Mouse (Mus musculus) CD4-positive helper T cell, adult 2 months (primary cell): ENCODE measurements around the gene Gm13288.
"Not testable (repeated sequence)": the region's sequence is repeated elsewhere in the genome, so short reads cannot be mapped to it uniquely, and the experiment has no call there.

Experiments
- DNase-seq: peaks from one replicate; pipeline ENCODE4 v3.0.0-alpha.2; 2012; ENCODE audit warnings: low read depth, missing footprints, low spot score

Gene Gm13288

DNA sequence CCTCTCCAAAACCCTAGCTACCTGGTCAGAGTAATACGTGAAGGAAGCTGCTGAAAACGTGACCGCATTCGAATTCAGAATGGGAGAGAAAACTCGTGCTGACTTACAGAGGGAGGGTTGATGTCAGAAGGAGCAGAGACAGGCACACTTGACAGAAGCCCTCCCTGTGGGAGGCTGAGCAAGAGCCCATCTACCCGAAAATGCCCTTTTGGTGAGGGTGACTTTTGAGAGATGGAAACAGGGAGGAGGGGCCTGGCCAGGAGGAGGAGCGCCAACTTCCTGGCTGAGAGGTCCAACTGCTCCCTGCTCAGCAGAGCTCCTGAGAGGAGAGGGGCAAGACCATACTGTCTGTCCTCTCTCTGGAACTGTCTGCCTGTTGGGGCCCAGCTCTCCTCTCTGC, 6.0 kb upstream of the Gm13288 start, which contains the start of gene Gm13285:
Gene Gm13285 (plus strand): TSS at position 301 of the 400 bp plus-strand sequence.
- not testable (repeated sequence) for DNase-seq

DNA sequence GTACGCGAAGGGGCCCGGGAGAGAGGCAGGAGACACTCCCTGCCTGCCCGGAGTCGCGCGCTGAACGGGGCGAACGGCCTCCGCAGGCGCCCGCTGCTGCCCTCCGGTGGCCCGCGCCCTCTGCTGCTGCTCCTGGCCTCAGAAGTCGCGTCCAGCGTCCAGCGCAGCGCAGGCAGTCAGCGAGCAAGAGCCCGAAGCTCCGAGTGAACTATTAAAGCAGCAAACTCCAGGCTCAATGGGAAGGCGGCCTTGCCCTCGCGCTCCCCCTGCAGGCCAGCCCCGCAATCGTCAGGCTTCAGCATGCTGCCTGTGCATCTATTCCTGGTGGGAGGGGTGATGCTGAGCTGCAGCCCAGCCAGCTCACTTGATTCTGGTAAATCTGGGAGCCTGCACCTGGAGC, 2.4 kb upstream of the Gm13288 start, which contains the start of gene Gm13287:
Gene Gm13287 (plus strand): TSS at position 301 of the 400 bp plus-strand sequence.
- not testable (repeated sequence) for DNase-seq

DNA sequence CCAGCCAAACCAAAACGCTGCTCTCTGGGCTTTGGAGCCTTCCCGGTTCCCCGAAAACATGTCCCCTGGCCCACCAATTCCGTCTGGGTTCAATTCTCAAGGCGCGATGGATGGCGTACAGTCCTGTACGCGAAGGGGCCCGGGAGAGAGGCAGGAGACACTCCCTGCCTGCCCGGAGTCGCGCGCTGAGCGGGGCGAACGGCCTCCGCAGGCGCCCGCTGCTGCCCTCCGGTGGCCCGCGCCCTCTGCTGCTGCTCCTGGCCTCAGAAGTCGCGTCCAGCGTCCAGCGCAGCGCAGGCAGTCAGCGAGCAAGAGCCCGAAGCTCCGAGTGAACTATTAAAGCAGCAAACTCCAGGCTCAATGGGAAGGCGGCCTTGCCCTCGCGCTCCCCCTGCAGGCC, 430 bp downstream of the Gm13288 start:
- DNase-seq, result not testable (repeated sequence)

- DNase-seq, result no peak
Measured at GRCm38 (mm10) chr4:88815928-88816327, 10.6 kb downstream of the Gm13288 start, which contains the start of gene Ifna7. Ifna7 (plus strand) TSS chr4:88816228.

DNA sequence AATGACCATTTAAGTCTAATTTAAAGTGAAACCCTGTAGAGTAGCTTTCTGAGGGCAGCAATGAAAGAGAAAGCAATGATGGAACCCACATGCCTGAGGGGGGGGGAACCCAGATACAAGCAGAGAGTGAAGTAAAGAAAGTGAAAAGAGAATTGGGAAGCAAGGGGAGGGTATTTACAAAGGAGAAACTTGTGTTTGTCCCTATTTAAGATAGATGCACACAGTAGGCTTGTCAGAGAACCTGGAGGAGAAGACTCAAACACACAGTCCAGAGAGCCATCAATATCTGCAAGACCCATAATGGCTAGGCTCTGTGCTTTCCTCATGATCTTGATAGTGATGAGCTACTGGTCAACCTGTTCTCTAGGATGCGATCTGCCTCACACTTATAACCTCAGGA, 14.3 kb downstream of the Gm13288 start, which contains the start of gene Ifna11:
Gene Ifna11 (plus strand): TSS at position 301 of the 400 bp plus-strand sequence.
- DNase-seq, result no peak

DNA sequence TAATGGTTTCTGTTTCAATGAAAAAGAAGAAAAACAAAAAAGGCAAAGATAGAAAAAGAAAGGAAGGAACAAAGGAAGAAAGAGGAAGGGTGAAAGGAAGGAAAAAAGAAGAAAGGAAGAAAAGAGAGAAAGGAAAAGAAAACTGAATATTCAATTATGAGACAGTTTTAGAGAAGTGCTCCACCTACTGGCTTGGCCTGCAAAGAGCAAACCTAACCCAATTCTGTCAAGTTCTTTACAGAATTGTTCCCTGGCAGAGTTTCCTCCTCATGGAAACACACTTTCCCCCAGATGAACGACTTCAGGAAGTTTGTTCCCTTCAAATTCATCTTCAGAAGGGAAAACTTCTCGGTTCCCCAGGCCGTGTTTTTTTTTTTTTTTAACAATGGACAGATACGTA, 17.7 kb downstream of the Gm13288 start:
- peak; percentile 29 for DNase-seq

- DNase-seq, result not testable (repeated sequence)
Measured at GRCm38 (mm10) chr4:88827116-88827515, 21.8 kb downstream of the Gm13288 start, which contains the start of gene Ifna6. Ifna6 (plus strand) TSS chr4:88827416.

GRCm38 (mm10) chr4:88830523-88830922, 25.2 kb downstream of the Gm13288 start:
- peak; percentile 37 for DNase-seq

DNA sequence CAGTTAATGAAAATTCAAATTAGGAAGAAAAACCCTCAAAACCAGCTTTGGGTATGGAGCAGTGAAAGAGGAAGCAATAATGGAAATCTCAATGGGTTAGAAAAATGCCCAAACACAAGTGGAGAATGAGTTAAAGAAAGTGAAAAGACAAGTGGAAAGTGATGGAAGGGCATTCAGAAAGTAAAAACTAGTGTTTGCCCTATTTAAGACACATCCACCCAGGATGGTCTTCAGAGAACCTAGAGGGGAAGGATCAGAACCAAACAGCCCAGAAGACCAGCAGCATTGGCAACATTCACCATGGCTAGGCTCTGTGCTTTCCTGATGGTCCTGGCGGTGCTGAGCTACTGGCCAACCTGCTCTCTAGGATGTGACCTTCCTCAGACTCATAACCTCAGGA, 29.9 kb downstream of the Gm13288 start, which contains the start of gene Ifna5:
Gene Ifna5 (plus strand): TSS at position 301 of the 400 bp plus-strand sequence.
- not testable (repeated sequence) for DNase-seq

DNA sequence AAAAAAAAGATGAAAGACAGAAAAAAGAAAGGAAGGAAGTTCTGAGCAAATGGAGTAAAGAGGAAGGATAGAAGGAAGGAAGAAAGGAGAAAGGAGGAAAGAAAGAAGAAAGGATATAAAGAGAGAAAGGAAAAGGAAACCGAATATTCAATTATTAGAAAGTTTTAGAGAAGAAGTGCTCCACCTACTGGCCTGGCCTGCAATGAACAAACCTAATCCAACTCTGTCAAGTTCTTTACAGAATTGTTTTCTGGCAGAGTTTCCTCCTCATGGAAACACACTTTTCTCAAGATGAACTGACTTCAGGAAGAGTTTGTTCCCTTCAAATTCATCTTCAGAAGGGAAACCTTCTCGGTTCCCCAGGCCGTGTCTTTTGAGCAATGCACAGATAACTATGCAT, 33.5 kb downstream of the Gm13288 start:
- peak; percentile 18 for DNase-seq

DNA sequence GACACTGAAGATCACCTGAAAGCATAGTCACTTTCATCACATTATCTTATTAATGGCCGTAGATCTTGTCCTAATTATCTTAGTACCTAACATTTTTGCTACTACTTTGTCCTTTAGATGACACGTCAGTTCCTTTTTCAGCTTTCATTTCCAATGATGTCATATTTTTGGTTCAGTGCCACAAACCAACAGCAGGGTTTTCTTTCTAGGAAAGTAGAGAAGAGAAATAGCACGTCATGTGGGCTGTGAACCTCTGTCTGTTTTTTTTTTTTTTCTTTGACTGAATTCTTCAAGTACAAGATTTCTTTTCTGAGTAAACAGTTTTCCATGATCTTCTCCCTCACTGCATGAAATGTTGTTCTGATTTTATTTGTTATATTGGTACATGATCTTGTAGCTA, 34.7 kb downstream of the Gm13288 start:
- no peak for DNase-seq

GRCm38 (mm10) chr4:88841438-88841911, 36.1 kb downstream of the Gm13288 start, which contains the start of gene Ifna4:
Ifna4 (plus strand) TSS chr4:88841861.
- DNase-seq, result no peak

GRCm38 (mm10) chr4:88845334-88845733, 40.0 kb downstream of the Gm13288 start:
- peak; percentile 30 for DNase-seq

DNA sequence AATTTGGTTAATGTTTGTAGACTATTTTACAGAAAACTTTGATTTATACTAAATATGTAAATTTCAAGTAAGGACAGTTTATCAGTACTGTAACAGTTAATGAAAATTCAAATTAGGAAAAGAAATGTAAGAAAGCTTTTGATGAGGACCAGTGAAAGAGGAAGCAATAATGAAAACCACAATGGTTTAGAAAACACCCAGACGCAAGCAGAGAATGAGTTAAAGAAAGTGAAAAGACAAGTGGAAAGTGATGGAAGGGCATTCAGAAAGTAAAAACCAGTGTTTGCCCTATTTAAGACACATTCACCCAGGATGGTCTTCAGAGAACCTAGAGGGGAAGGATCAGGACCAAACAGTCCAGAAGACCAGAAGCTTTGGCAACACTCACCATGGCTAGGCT, 44.4 kb downstream of the Gm13288 start, which contains the start of gene Ifna1:
Gene Ifna1 (plus strand): TSS at position 390 of the 400 bp plus-strand sequence.
- no peak for DNase-seq

DNA sequence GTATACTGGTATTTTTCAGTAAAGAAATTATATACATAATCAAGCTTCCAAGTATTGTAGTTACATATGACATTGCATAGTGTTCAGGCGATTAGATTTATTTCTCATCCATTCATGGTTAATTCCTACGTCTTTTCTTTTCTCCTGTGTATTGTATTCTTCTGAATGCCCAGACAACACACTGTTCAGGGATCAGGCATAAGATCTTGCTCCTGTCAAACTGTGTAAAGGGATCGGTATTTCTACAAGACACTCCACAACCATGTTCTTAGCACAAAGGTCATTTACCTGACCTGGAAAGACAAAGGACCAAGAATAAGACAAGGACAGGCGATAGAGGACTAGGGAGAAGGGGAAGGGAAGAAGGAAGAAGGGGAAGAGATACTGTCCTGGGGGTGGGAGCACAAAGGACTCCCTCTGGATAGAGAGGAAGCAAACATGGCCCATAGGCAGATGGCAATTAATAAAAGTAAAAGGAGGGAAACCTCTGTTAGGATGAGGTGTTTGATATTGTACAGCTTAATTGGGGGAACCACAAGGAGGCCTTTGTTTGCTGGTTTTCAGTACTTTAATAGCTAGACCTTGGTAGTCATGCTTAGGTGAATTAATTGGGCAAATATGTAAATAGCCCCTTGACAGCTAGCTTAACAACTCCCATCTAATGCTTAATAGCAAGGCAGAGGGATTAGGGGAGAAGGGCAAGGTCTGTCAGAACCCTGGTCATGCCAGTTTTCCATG, 45.9 kb downstream of the Gm13288 start:
- DNase-seq, result no peak
